Mouse (Mus musculus) thymus, adult 2 months (tissue): ENCODE measurements around the gene Lcn6.

ENCODE experiments used
- CTCF ChIP-seq: fragments of 200-500 bp; IDR thresholded peaks from 2 replicates; pipeline ENCODE4 v1.5.1; 2012; ENCODE audit warnings: mild to moderate bottlenecking, control low read depth, low read length, moderate library complexity, borderline replicate concordance; ENCODE audit not compliant: control insufficient read depth, poor library complexity, insufficient read depth; ENCODE audit errors: extremely low read depth
- POLR2A ChIP-seq: fragments of 200-500 bp; IDR thresholded peaks from 2 replicates; pipeline ENCODE4 v1.6.1; 2012; ENCODE audit warnings: mild to moderate bottlenecking, low read length, control low read depth, moderate library complexity; ENCODE audit not compliant: control insufficient read depth, poor library complexity, insufficient read depth; ENCODE audit errors: extremely low read depth

DNA sequence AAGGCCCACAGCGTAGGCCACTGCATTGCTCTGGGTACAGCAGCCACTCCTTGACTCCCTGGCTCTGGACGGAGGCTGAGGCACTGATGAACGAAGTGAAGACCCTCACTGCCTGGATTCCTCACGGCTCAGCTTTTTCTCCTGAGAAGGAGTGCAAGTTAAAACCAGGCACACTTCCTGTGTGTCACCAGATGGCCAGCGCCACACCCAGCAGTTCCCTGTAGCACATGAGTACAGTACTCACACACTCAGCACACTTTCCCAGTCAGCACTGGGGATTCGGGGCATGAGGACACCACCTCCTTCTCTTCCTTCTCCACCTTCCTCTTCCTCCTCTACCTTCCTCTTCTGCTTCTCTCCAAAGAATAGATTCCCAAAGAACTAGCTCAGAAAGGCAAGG, 48.8 kb upstream of the Lcn6 start, which contains the start of gene Fcna:
- TF ChIP-seq CTCF, result no peak
- TF ChIP-seq POLR2A, result no peak
